Mouse (Mus musculus): ENCODE results near the gene Gm4969.

DNA sequence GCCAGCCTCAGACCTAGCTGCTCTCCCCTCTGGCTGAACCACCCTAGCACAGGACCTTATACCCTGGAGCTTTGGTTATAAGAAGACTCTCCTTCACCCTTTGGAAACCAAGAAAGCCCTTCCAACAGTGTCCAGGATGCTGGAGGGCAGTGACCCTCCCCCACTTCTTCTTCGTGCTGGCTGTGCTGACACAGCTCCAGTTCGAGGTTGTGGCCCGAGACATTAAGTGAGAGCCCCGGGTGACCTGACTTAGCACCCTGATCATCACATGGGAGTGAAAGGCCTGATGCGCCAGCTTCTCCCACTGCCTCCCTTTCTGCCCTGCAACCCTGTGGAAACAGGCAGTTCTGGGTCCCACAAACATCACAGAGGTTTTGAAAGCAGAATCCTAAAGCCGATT, 32.7 kb downstream of the Gm4969 start:
- TF ChIP-seq POLR2A (IDR thresholded peaks at IDR 0.05; ENCODE audit: extremely low read depth, insufficient read depth, low read length): no peak
- no peak for TF ChIP-seq CTCF (IDR thresholded peaks at IDR 0.05; ENCODE audit: low read depth, low read length)
